Comparison of ENCODE assay signal across 45 mouse cellular contexts in genomic region chr5:147329946-147330345, GRCm38 (mm10). TPM values are rescaled to one million over a fixed set of nuclear protein-coding genes. Genes with fewer than 3 reads are reported as not detected.
"Had no signal": no experiment of that assay in that cellular context is flagged by ENCODE, and none has a peak within 500 bp of the region (broad histone marks: within the 10 kb centered on the region; RNA-seq: fewer than 3 reads in every experiment).

No protein-coding gene starts in this region.

- H3K4me1 ChIP-seq: limb, embryonic 12.5 days; limb, embryonic 15.5 days; liver, embryonic 12.5 days; liver, embryonic 13.5 days; liver, embryonic 15.5 days; lung, embryonic 15.5 days; megakaryocyte, embryonic 14.5 days; midbrain, embryonic 12.5 days; midbrain, embryonic 13.5 days; midbrain, embryonic 15.5 days had no signal

- H3K36me3 ChIP-seq: limb, embryonic 10.5 days; limb, embryonic 12.5 days; limb, embryonic 13.5 days; limb, embryonic 15.5 days; liver, embryonic 12.5 days; liver, embryonic 13.5 days; liver, embryonic 15.5 days; lung, embryonic 15.5 days; midbrain, embryonic 10.5 days; midbrain, embryonic 12.5 days; midbrain, embryonic 13.5 days; midbrain, embryonic 15.5 days; neural tube, embryonic 12.5 days had no signal

- DNase-seq: left cerebral cortex, postnatal 4 days; liver; liver, embryonic 13.5 days; liver, postnatal 0 days; lung, adult 18-20 months; lung, adult 2 months; lung, embryonic 14.5 days; lung, postnatal 10 days; lung, postnatal 14 days; lung, postnatal 36 days had no signal

- ATAC-seq: liver, embryonic 12.5 days; liver, postnatal 0 days; lung, postnatal 0 days; midbrain, embryonic 13.5 days; midbrain, embryonic 15.5 days; midbrain, embryonic 16.5 days had no signal

- H3K9me3 ChIP-seq: limb, embryonic 10.5 days; limb, embryonic 12.5 days; limb, embryonic 13.5 days; limb, embryonic 15.5 days; liver, embryonic 12.5 days; liver, embryonic 13.5 days; liver, embryonic 15.5 days; lung, embryonic 15.5 days; midbrain, embryonic 10.5 days; midbrain, embryonic 12.5 days; midbrain, embryonic 13.5 days; midbrain, embryonic 15.5 days; neural tube, embryonic 12.5 days had no signal

- H3K4me3 ChIP-seq: left cerebral cortex, adult 2 months; limb, embryonic 10.5 days; limb, embryonic 12.5 days; limb, embryonic 13.5 days; limb, embryonic 15.5 days; liver, embryonic 12.5 days; liver, embryonic 13.5 days; liver, embryonic 15.5 days; lung, embryonic 15.5 days; megakaryocyte, embryonic 14.5 days; midbrain, embryonic 10.5 days; midbrain, embryonic 12.5 days; midbrain, embryonic 13.5 days; midbrain, embryonic 15.5 days; myocyte; neural tube, embryonic 12.5 days had no signal

- H3K27me3 ChIP-seq: limb, embryonic 15.5 days; liver, embryonic 13.5 days; liver, embryonic 15.5 days; lung, embryonic 15.5 days; neural tube, embryonic 12.5 days had no signal

- H3K4me2 ChIP-seq: limb, embryonic 12.5 days; limb, embryonic 13.5 days; limb, embryonic 15.5 days; liver, embryonic 11.5 days; liver, embryonic 12.5 days; liver, embryonic 13.5 days; liver, embryonic 15.5 days; lung, embryonic 14.5 days; lung, embryonic 15.5 days; midbrain, embryonic 12.5 days; midbrain, embryonic 13.5 days; midbrain, embryonic 15.5 days; neural tube, embryonic 12.5 days had no signal

- H3K27ac ChIP-seq: left cerebral cortex, adult 2 months; limb, embryonic 10.5 days; limb, embryonic 12.5 days; limb, embryonic 13.5 days; limb, embryonic 15.5 days; liver, embryonic 12.5 days; liver, embryonic 13.5 days; liver, embryonic 14.5 days; liver, embryonic 15.5 days; lung, embryonic 15.5 days; macrophage; midbrain, embryonic 10.5 days; midbrain, embryonic 12.5 days; midbrain, embryonic 13.5 days; midbrain, embryonic 15.5 days; neural tube, embryonic 12.5 days had no signal

- H3K9ac ChIP-seq: limb, embryonic 12.5 days; limb, embryonic 13.5 days; limb, embryonic 15.5 days; liver, embryonic 12.5 days; liver, embryonic 13.5 days; liver, embryonic 14.5 days; liver, embryonic 15.5 days; liver, postnatal 0 days; lung, embryonic 14.5 days; lung, embryonic 15.5 days; midbrain, embryonic 12.5 days; midbrain, embryonic 13.5 days; midbrain, embryonic 15.5 days; neural tube, embryonic 12.5 days had no signal

RNA-seq across cellular contexts. Expression of gene Urad, which starts 7.7 kb away (rescaled TPM):
- total RNA-seq: left cerebral cortex, adult 2 months; left cerebral cortex, adult 8-10 months; left cerebral cortex, postnatal 10 days; left cerebral cortex, postnatal 14 days; left cerebral cortex, postnatal 25 days; left cerebral cortex, postnatal 36 days; left cerebral cortex, postnatal 4 days; megakaryocyte progenitor cell, adult 5-6 weeks; megakaryocyte, adult 5-6 weeks; megakaryocyte-erythroid progenitor cell, adult 5-6 weeks; midbrain, postnatal 0 days; monocyte, adult 5-6 weeks had no signal
- polyA plus RNA-seq: limb, embryonic 10.5 days; limb, embryonic 11.5 days; limb, embryonic 12.5 days; limb, embryonic 13.5 days; limb, embryonic 14.5 days; limb, embryonic 15.5 days; lung, adult 2 months; lung, embryonic 14.5 days; lung, embryonic 15.5 days; lung, embryonic 16.5 days; lung, postnatal 0 days; macrophage; midbrain, embryonic 10.5 days; midbrain, embryonic 12.5 days; midbrain, embryonic 13.5 days; midbrain, embryonic 15.5 days; midbrain, embryonic 16.5 days; midbrain, postnatal 0 days; myocyte; neural tube, embryonic 11.5 days; neural tube, embryonic 12.5 days had no signal

RNA-seq across cellular contexts. Expression of gene Cdx2, which starts 22.9 kb away (rescaled TPM):
- total RNA-seq: left cerebral cortex, adult 2 months; left cerebral cortex, adult 8-10 months; left cerebral cortex, postnatal 10 days; left cerebral cortex, postnatal 14 days; left cerebral cortex, postnatal 25 days; left cerebral cortex, postnatal 36 days; left cerebral cortex, postnatal 4 days; liver, adult 2 months; megakaryocyte progenitor cell, adult 5-6 weeks; megakaryocyte, adult 5-6 weeks; megakaryocyte-erythroid progenitor cell, adult 5-6 weeks; midbrain, postnatal 0 days; monocyte, adult 5-6 weeks had no signal
- polyA plus RNA-seq: limb, embryonic 11.5 days; limb, embryonic 12.5 days; limb, embryonic 15.5 days; liver, embryonic 12.5 days; liver, embryonic 13.5 days; liver, embryonic 14.5 days; liver, embryonic 15.5 days; liver, postnatal 0 days; lung, adult 2 months; lung, embryonic 14.5 days; lung, embryonic 15.5 days; lung, embryonic 16.5 days; lung, postnatal 0 days; macrophage; midbrain, embryonic 10.5 days; midbrain, embryonic 12.5 days; midbrain, embryonic 13.5 days; midbrain, embryonic 15.5 days; midbrain, embryonic 16.5 days; midbrain, postnatal 0 days; myocyte; neural tube, embryonic 11.5 days; neural tube, embryonic 12.5 days had no signal
